Mouse (Mus musculus) forebrain, embryonic 14.5 days (tissue): ENCODE data around the gene Gm17604. TPM values are rescaled to one million over a fixed set of nuclear protein-coding genes. Genes with fewer than 3 reads are reported as not detected.

Experiments
- ATAC-seq: fragments of 200-750 bp; cut with Nextera tagmentation; 2 replicates; pipeline ENCODE4 v1.8.0; 2017; ENCODE audit warnings: mild to moderate bottlenecking, moderate library complexity
- DNase-seq: peaks from one replicate; pipeline ENCODE4 v3.0.0-alpha.2; 2015; ENCODE audit warnings: low spot score
- H3K27ac ChIP-seq: fragments of 300-500 bp; sonication (generic); 2 replicates; pipeline ENCODE4 v1.5.1; 2014; ENCODE audit warnings: low read depth, mild to moderate bottlenecking, control low read depth, low read length, moderate library complexity
- H3K27me3 ChIP-seq: fragments of 300-500 bp; sonication (generic); replicated peaks from 2 replicates; pipeline ENCODE4 v1.6.1; 2014; ENCODE audit warnings: low read length, control low read depth, mixed read lengths; ENCODE audit not compliant: control insufficient read depth, insufficient read depth
- H3K36me3 ChIP-seq: fragments of 300-500 bp; sonication (generic); 2 replicates; pipeline ENCODE4 v1.6.1; 2014; ENCODE audit warnings: low read length, control low read depth; ENCODE audit not compliant: control insufficient read depth, insufficient read depth
- H3K4me1 ChIP-seq: fragments of 300-500 bp; sonication (generic); 2 replicates; pipeline ENCODE4 v1.6.1; 2014; ENCODE audit warnings: antibody characterized with exemption, low read length, control low read depth; ENCODE audit not compliant: control insufficient read depth, insufficient read depth
- H3K4me2 ChIP-seq: fragments of 300-500 bp; sonication (generic); 2 replicates; pipeline ENCODE4 v1.6.1; 2014; ENCODE audit warnings: mild to moderate bottlenecking, control low read depth, low read length
- H3K4me3 ChIP-seq: fragments of 300-500 bp; sonication (generic); 2 replicates; pipeline ENCODE4 v1.5.1; 2014; ENCODE audit warnings: low read depth, low read length, control low read depth
- H3K9ac ChIP-seq: fragments of 300-500 bp; sonication (generic); 2 replicates; pipeline ENCODE4 v1.6.1; 2014; ENCODE audit warnings: mild to moderate bottlenecking, low read length, control low read depth, moderate library complexity
- H3K9me3 ChIP-seq: fragments of 300-500 bp; sonication (generic); replicated peaks from 2 replicates; pipeline ENCODE4 v1.6.1; 2016; ENCODE audit warnings: low read length, control low read depth, mixed read lengths; ENCODE audit not compliant: control insufficient read depth
- WGBS: fragments of 180-500 bp; shearing (Covaris S2); extraction: QIAGEN DNeasy Blood & Tissue Kit; methylation state at CpG from one replicate; pipeline ENCODE4 v1.1.7; 2014; 5-methylcytosine and 5-hydroxymethylcytosine counted together
- polyA plus RNA-seq: library from polyadenylated mRNA; unstranded; fragments of >200 nt; fragmentation: Nextera tagmentation; extraction: Ambion mirVana; gene quantifications from 2 replicates; pipeline ENCODE4 v1.2.1, GENCODE M21; 2014

The Gm17604 gene
- polyA plus RNA-seq, result not detected in 2 replicates

- H3K36me3 ChIP-seq, result no peaks in the 10 kb centered on the region
- no peak within 1 kb of the TSS for H3K27ac ChIP-seq
- no peaks in the 10 kb centered on the region for H3K9me3 ChIP-seq
- H3K4me3 ChIP-seq, result no peak within 1 kb of the TSS
- no peak within 1 kb of the TSS for H3K4me2 ChIP-seq
- DNase-seq, result no peak
- H3K4me1 ChIP-seq, result no peaks in the 10 kb centered on the region
- no peaks in the 10 kb centered on the region for H3K27me3 ChIP-seq
- no peak for ATAC-seq
- H3K9ac ChIP-seq, result no peak within 1 kb of the TSS
Measured at GRCm38 (mm10) chrX:165004779-165005324, at the start of gene Gm17604. Gene Gm17604, minus strand, starts transcription at chrX:165004829.

- Histone ChIP-seq H3K4me1 (no peaks in the 10 kb centered on the region), H3K27me3 (no peaks in the 10 kb centered on the region), H3K36me3 (no peaks in the 10 kb centered on the region), H3K9ac (no peak overlapping the region), H3K9me3 (no peaks in the 10 kb centered on the region), H3K27ac (no peak overlapping the region), H3K4me2 (no peak overlapping the region), H3K4me3 (no peak overlapping the region)
- 91% methylated on average over 1 of the region's 1 CpGs for WGBS
- DNase-seq (no peak), ATAC-seq (no peak)
Measured at GRCm38 (mm10) chrX:165049929-165050328, 45.3 kb upstream of the Gm17604 start.

GRCm38 (mm10) chrX:165003141-165003540 is 1.5 kb downstream of the Gm17604 start:
- no peaks in the 10 kb centered on the region for H3K9me3 ChIP-seq
- H3K4me3 ChIP-seq, result no peak overlapping the region
- no peaks in the 10 kb centered on the region for H3K36me3 ChIP-seq
- no peak for DNase-seq
- H3K27ac ChIP-seq, result no peak overlapping the region
- H3K27me3 ChIP-seq, result no peaks in the 10 kb centered on the region
- no peak for ATAC-seq
- 30% methylated on average over 4 of the region's 4 CpGs for WGBS
- H3K4me1 ChIP-seq, result no peaks in the 10 kb centered on the region
- no peak overlapping the region for H3K9ac ChIP-seq
- no peak overlapping the region for H3K4me2 ChIP-seq

- peak within 1 kb of the TSS; percentile 2; the same call in 1 of the 2 replicates for H3K27ac ChIP-seq
- H3K4me2 ChIP-seq, result peak within 1 kb of the TSS; percentile 50
- no peaks in the 10 kb centered on the region for H3K4me1 ChIP-seq
- peak within 1 kb of the TSS; percentile 53 for H3K9ac ChIP-seq
- ATAC-seq (peak; percentile 99), DNase-seq (peak; percentile 89)
- no peaks in the 10 kb centered on the region for H3K9me3 ChIP-seq
- H3K36me3 ChIP-seq, result no peaks in the 10 kb centered on the region
- peak within 1 kb of the TSS; percentile 43 for H3K4me3 ChIP-seq
- H3K27me3 ChIP-seq, result no peaks in the 10 kb centered on the region
- WGBS, result 28% methylated on average over 26 of the region's 26 CpGs
Measured at GRCm38 (mm10) chrX:164980193-164980775, 24.3 kb downstream of the Gm17604 start, which contains the start of the genes Mospd2 and Fancb. Gene Mospd2, minus strand, starts transcription at chrX:164980375. Gene Fancb, plus strand, starts transcription at chrX:164980592.

GRCm38 (mm10) chrX:164978866-164979265 is 25.8 kb downstream of the Gm17604 start:
- ATAC-seq (no peak), DNase-seq (no peak)
- no peaks in the 10 kb centered on the region for H3K36me3 ChIP-seq
- peak overlapping the region; percentile 50 for H3K4me2 ChIP-seq
- H3K4me3 ChIP-seq, result no peak overlapping the region
- no peaks in the 10 kb centered on the region for H3K4me1 ChIP-seq
- no peaks in the 10 kb centered on the region for H3K9me3 ChIP-seq
- no peak overlapping the region for H3K27ac ChIP-seq
- WGBS, result 95% methylated on average over 2 of the region's 2 CpGs
- H3K27me3 ChIP-seq, result no peaks in the 10 kb centered on the region
- no peak overlapping the region for H3K9ac ChIP-seq

- no peaks in the 10 kb centered on the region for H3K4me1 ChIP-seq
- no peak for DNase-seq
- ATAC-seq, result no peak
Measured at GRCm38 (mm10) chrX:164971206-164971605, 33.4 kb downstream of the Gm17604 start.

GRCm38 (mm10) chrX:164965750-164966448 is 38.7 kb downstream of the Gm17604 start:
- DNase-seq (no peak), ATAC-seq (no peak)
- Histone ChIP-seq H3K4me3 (no peak overlapping the region), H3K9me3 (no peaks in the 10 kb centered on the region), H3K4me2 (no peak overlapping the region), H3K27ac (no peak overlapping the region), H3K9ac (no peak overlapping the region), H3K27me3 (no peaks in the 10 kb centered on the region), H3K4me1 (no peaks in the 10 kb centered on the region), H3K36me3 (no peaks in the 10 kb centered on the region)
- WGBS, result 86% methylated on average over 3 of the region's 3 CpGs

More at GRCm38 (mm10) chrX:164971206-164971605, 33.4 kb downstream of the Gm17604 start:
- no peak overlapping the region for H3K9ac ChIP-seq
- no peak overlapping the region for H3K4me2 ChIP-seq
- no peak overlapping the region for H3K27ac ChIP-seq
- H3K4me3 ChIP-seq, result no peak overlapping the region
- no peaks in the 10 kb centered on the region for H3K9me3 ChIP-seq
- H3K27me3 ChIP-seq, result no peaks in the 10 kb centered on the region
- WGBS, result 70% methylated on average over 3 of the region's 3 CpGs
- H3K36me3 ChIP-seq, result no peaks in the 10 kb centered on the region
